Mouse (Mus musculus): ENCODE data around the gene Upf1.

Gene Upf1

DNA sequence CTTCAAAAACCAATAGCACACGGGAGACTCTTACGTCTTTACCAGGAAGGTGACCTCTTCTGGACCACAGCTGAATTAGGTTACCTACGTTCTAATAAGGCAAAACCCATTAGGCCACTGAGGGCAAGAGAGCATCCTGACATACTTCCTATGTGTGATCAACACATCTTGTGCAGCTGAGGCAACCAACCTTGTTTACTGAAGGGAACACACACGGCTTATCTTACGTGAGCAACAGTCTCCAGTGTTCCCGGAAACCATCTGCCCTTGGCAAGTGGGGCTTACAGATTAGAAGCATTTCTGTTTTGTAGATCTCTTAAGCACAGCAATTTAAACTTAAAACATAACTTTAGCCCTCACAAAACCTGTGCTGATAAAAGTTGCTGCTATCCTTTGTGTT lies 25.6 kb downstream of the Upf1 start:
- no peak for DNase-seq (ENCODE audit: low spot score in 2 of 2)

DNA sequence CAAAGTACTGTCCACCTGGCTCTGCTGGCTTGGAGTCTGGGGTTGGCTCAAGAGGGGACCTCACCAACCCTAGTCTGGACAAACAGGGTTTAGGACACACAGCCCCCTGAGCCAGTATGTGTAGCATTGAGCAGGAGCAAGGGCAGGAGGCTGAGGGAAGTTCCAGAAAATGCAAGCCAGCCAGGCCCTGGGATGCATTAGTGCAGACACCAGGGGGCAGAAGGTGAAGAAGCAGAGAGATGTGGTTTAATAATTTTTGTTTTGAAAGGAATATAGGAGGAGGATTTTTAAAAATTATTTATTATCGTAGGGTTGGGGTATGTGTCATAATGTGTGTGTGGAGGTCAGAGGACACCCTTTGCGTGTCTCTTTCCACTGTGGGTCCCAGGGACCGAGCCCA lies 29.4 kb downstream of the Upf1 start:
- DNase-seq (ENCODE audit: low spot score in 2 of 2), result no peak

DNA sequence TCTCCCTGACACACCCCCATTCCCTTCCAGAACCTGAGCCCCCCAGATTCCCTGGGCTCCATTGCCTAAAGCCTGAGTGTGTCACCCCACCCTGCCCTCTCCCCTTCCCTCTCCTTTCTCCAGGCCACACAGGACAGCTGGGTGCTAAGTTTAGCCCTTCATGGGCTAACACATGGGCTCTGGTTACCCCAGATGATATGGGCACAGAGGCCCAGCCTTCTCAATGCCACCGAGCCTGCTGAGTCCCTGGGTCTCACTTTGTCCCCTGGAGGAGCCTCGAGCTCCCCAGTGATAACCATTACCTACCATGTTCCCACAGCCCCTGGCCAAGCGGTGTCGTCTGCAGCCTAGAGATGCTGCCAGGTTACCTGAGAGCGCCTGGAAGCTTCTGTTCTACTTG lies 35.2 kb downstream of the Upf1 start:
- no peak for DNase-seq (ENCODE audit: low spot score in 2 of 2)

DNA sequence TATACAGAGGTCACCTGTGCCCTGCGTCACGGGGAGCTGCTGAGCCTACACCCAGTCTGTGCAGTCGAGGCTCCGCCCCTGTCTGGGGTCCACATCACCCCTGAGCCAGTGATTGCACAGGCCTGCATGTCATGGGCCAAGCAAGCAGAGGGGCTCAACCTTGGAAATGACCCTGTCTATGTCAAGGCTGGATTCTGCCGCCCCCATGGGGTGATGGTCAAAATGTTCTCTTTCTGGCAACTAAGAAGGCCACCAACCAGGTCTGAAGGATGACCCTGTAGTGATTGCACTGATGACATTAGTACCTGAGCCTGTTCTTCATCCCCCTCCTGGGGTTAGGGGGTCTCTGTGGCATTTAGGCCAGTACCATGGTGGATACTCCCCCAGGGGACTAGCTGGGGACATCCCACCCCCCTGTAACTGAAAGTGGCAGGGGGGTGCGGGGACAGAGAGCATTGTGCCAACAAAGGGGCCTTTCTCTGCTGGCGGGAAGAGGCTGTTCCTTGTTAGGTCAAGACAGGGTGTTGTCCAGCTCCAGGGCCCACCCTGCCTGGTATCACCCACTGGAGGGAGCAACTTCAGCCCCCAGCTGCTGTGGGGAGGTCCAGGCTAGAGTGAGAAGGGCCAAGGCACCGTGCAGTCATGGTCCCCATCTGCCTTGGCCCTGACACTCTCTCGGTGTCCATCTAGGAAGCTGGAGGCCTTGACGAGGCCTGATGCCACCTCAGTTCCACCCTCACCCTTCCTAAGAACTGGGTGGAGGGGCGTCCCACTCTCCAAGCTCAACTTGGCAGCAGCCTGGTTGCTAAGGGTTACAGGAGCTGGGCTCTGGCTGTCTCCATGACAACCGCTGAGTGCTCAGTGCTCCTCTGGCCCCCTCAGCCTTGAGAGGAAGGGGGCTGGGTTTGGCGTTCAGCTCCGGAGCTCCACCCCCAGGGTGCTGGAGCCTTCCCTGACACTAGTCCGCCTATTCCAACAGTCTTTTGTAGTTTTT lies 36.3 kb downstream of the Upf1 start:
- no peak for DNase-seq (ENCODE audit: low spot score in 2 of 2)

DNA sequence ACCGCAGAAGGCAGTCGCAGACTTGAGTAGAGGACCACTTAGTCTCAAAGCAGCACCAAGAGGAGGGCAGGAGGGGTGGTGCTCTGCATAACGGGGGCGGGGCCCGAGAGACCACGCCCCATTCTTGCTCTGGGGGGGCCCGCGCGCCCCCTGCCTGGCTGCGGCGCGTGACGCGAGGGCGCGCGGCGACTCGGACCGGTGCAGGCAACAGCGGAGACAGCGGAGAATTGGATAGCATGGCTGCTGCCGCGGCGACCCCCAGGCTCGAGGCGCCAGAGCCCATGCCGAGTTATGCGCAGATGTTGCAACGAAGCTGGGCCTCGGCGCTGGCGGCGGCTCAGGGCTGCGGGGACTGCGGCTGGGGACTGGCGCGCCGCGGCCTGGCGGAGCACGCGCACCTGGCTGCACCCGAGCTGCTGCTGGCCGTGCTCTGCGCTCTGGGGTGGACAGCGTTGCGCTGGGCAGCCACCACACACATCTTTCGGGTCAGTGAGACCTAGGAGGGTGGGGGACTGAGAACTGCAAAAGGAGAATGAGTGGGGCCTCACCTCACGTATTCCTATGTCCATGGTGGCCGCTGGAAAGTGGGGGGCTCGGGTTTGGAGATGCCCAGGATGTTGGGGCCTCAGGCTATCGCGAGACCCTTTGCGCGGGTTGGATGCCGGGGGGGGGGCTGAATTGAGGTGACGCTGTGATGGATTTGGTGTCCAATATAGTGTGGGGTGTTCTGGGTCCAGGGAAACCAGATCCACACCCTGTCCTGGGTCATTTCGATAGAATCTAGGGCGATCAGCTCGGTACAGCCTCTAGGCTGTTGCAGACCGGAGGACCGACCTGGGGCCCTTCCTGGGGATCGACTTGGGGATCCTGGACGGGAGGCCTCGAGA lies 37.2 kb downstream of the Upf1 start, which contains the start of gene Cers1:
TSS of gene Cers1 (plus strand) at position 152 of the 887 bp plus-strand sequence.
- peak; percentile 26 to 31 for DNase-seq (ENCODE audit: low spot score in 2 of 2)

DNA sequence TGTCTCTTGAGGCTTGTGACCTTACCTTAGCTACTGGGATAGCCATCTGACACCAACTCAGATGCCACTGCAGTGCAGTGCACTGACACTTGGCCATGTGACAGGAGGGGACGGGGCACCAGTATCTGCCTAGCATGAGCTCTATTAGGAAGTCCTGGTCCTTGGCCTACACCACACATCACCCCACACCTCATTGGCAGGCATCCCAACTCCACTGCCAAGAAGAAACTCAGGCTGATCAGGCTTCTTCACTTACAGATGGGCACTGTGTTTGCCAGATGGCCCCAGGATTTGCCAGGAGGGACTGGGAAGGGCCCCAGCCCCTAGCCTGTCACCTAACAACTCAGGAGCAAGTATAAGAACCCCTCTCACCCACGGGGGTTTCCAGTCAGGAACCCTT lies 39.7 kb downstream of the Upf1 start:
- DNase-seq (ENCODE audit: low spot score in 2 of 2), result no peak

DNA sequence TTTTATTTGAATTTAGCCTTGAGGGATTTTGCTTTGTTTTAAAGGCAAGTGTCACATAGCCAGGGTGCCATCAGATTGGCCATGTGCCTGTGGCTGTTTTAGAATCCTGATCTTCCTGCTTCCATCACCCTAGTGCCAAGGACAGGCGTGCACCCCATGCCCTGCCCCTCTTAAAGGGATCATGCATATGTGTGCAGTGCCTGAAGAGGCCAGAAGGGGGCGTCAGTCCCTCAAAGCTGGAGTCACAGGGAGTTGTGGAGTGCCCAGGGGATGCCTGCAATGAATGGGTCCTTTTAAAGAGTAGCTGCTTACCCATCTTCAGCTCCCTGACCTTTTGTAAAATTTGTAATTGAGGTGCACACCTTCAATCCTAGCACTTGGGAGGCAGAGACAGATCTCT lies 43.8 kb downstream of the Upf1 start:
- DNase-seq (ENCODE audit: low spot score in 2 of 2), result no peak

DNA sequence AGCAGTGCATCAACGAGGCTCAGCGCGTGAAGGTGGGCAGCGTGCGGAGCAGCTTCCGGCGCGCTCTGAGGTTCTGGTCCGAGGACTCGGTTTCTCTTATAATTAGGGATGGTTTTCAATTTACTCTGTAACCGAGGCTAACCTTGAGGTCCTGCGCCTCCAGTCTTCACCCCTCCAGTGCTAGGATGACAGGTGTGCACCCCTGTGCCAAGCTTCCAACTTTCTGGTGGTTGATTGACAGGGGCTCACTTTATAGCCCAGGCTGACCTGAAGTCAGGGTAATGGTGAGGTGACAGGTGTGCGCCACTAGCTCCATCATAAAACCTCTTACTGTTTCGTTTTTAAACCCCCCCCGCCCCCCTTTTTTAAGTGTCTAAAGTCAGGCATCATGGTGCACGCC lies 50.2 kb downstream of the Upf1 start:
- DNase-seq (ENCODE audit: low spot score in 2 of 2), result no peak

DNA sequence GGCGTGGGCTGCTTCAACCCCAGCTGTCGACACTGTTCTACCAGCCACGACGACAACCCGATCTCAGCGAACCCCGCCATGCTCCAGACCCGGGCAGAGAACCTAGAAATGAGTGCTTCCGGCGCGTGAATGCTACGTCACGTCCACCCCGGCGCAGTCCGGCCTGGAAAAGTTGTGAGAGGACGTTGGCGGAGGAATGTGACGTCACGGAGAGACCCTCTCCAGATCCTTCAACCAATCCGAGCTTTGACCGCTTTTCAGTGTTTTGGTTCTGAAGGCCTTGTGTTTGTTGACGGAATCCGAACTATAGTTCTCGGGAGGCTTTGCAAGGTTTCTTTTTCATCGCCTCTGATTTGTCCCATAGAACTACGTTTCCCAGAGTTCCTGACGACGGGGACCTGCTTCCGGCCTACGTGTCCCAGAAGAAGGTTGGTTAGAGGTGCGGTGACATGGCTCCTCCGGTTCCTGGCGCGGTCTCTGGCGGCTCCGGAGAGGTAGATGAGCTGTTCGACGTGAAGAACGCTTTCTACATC lies 50.7 kb downstream of the Upf1 start, which contains the start of the genes Ddx49 and Cope:
TSS of gene Ddx49 (minus strand) at position 132 of the 533 bp plus-strand sequence.
TSS of gene Cope (plus strand) at position 161 of the 533 bp plus-strand sequence.
- peak; percentile 90 to 91 for DNase-seq (ENCODE audit: low spot score in 2 of 2)

DNA sequence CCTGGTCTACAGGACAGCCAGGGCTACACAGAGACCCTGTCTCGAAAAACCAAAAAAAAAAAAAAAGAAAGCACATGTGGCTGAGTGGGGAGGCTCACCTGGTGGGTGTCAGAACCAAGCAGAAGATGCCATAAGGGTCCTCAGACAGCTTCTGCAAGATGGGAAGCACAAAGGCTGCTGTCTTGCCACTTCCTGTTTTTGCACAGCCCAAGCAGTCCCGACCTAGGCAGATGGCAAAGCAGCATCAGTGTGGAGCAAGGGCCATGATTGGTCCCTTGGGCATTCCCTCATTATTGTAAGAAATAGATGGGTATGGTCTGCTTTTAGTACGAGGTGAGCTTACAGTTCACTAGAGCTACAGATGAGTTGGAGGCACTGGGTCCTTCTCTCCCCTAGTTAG lies 52.2 kb downstream of the Upf1 start:
- DNase-seq (ENCODE audit: low spot score in 2 of 2), result no peak

DNA sequence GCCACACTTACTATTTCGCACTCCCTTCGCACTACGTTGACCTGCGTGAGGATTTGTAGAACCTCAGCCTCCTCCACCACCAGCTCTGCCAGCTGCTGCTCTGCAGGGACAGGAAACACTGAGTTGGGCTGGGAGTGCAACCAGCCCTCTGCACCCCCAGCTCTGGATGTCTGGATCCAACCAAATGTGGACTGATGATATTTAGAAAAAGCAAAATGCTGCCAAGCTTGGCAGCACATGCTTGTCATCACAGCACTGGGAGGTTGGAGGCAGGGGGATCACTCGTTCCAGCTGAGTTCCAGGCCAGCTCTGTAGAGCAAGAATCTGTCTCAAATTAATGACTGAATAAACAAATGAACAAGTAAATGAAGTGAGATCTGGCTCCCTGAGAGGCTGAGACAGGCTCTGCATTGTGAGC lies 59.1 kb downstream of the Upf1 start:
- DNase-seq (ENCODE audit: low spot score in 2 of 2), result no peak

DNA sequence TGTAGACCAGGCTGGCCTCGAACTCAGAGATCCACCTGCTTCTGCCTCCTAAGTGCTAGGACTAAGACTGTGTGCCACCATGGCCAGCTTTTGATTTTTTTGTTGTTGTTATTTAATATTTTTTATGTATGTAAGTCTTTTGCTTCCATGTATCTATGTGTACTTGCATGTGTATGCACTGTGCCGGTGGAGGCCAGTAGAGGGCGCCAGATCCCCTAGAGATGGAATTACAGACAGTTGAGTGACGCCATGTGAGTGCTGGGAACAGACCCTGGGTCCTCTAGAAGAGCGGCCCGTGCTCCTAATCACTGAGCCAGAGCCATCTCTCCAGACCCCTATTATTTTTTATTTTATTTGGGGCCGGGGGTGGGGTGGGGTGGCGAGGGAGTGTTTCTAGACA lies 66.3 kb downstream of the Upf1 start:
- DNase-seq (ENCODE audit: low spot score in 2 of 2), result no peak

DNA sequence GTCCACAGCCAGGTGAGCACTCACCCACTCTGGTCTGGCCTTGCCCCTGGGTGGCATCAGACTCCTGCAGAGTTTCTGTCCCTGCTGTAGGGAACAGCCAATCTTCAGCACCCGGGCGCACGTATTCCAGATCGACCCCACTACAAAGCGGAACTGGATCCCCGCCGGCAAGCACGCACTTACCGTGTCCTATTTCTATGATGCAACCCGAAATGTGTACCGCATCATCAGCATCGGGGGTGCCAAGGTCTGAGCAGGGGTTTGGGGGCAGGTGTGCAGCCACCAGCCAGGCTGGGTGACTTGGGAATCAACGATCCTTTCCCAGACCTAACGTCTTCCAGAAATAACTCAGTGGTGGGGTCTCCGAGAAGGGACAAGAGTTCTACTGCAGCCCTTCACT lies 67.8 kb downstream of the Upf1 start:
- no peak for DNase-seq (ENCODE audit: low spot score in 2 of 2)

DNA sequence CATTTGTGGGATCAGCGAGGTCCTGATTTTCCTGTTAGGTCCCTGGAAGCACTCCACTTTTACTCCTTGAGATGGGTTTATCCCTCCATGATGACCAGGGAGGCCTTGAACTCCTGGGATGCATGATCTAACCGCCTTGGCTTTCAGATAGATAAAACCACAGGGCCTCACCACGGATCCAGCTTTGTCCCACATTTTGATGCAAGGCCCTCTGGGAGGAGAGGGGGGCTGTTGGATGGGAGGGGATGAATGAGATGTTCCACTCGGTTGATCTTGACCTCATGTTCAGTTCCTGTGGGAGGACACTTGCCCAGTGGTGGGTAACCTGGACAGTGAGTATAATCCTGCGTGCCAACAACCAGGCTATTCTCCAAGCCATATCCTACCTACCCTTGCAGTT lies 68.7 kb downstream of the Upf1 start:
- DNase-seq (ENCODE audit: low spot score in 2 of 2), result no peak

DNA sequence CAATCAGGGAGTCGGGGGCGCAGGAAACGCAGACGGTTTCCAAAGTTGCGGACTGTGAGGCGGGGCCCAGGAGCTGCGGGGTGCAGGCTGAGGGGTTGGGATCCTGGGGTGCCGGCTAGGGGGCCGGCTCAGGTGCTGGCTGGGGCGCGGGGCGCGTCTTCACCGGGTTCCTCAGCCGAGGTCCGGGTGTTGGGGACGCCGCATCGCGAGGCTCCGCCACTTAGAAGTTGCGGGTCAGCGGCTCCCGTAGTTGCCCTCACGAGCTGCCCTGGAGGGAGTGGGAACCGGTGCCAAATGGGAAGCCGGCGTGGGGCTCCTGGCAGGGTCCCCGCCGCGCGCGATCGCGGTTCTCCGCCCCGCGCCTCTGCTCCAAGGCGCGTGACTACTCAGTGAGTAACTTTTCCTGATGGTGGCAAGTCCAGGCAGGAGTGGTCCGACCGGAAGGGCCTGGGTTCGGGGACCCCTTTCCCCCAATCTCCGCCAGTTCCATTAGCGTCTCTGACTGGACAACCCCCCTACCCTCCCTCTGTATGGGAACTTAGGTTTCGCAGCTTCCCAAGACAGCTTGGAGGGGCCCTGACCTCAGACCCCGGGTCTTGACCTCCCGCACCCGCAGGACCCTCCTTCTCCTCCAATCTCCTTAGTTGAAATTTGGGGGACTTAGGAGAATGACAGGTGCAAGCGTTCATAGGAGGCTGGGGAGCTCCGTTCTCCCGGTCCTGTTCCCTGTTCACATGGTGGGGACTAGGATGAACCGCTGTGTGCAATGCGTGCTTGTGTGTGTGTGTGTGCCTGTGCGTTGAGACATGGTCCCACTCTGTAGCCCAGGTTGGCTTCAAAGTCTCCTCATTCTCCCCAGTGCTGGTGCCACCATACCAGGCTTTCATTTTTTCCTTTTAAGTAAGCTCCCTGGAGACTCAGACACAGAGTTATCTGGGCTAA lies 69.7 kb downstream of the Upf1 start:
- DNase-seq (ENCODE audit: low spot score in 2 of 2), result peak in 1 of 2 experiments; percentile 10

DNA sequence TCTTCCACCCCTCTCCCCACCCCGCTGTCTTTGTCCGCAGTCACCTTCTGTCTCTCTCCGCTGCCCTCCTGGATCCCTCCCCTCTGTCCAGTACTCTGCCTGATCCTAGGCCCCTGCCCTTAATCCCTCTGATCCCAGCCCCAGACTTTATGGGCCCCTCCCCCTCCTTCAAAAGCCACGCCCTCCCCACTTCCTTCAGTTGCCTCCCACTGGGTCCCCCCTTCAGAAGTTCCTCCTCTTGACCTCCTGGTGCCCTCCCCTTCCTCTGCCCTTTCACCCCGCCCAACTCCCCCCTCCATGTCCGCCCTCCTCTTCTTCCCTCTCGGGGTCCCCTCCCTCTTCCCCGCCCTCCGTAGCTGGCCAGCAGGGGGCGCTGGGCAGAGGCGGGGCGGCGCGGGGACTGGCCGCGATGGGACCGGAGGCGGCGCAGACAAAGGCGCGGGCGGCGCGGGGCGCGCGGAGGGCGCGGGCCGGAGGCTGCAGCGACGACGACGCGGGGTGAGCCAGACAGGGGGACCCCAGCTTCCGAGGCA lies 70.4 kb downstream of the Upf1 start, which contains the start of gene Homer3:
TSS of gene Homer3 (plus strand) at position 225 of the 533 bp plus-strand sequence.
- peak; percentile 92 to 93 for DNase-seq (ENCODE audit: low spot score in 2 of 2)

Measured in spleen, postnatal 36 days (tissue).